19 mouse cellular contexts compared by ENCODE assay signal in genomic region chr7:73812176-73812575, GRCm38 (mm10).
"Had no signal": no experiment of that assay in that cellular context is flagged by ENCODE, and none has a peak within 500 bp of the region (broad histone marks: within the 10 kb centered on the region; RNA-seq: fewer than 3 reads in every experiment).

No protein-coding gene starts in this region.

- H3K27ac ChIP-seq: midbrain, embryonic 10.5 days; midbrain, embryonic 12.5 days; neural tube, embryonic 13.5 days; neural tube, embryonic 15.5 days had no signal

- DNase-seq: lung, adult 18-20 months; lung, embryonic 14.5 days; lung, postnatal 10 days; lung, postnatal 4 days; midbrain, embryonic 14.5 days; retina, postnatal 1 day; right cerebral cortex, adult 18-20 months; right cerebral cortex, postnatal 25 days; right cerebral cortex, postnatal 4 days; spleen, adult 18-20 months; thymus, adult 18-20 months; thymus, postnatal 14 days; thymus, postnatal 36 days had no signal

- H3K4me3 ChIP-seq: midbrain, embryonic 10.5 days; midbrain, embryonic 12.5 days; myocyte; neural tube, embryonic 13.5 days; neural tube, embryonic 15.5 days had no signal

- H3K27me3 ChIP-seq: midbrain, embryonic 12.5 days; neural tube, embryonic 15.5 days had no signal

- H3K36me3 ChIP-seq: midbrain, embryonic 10.5 days; midbrain, embryonic 12.5 days; neural tube, embryonic 13.5 days; neural tube, embryonic 15.5 days had no signal

- ATAC-seq: midbrain, embryonic 16.5 days had no signal

- H3K4me2 ChIP-seq: lung, embryonic 14.5 days; midbrain, embryonic 12.5 days; neural tube, embryonic 13.5 days; neural tube, embryonic 15.5 days had no signal

- H3K4me1 ChIP-seq: midbrain, embryonic 10.5 days; midbrain, embryonic 12.5 days; neural tube, embryonic 13.5 days had no signal

- H3K9me3 ChIP-seq: midbrain, embryonic 10.5 days; midbrain, embryonic 12.5 days; neural tube, embryonic 13.5 days; neural tube, embryonic 15.5 days had no signal

- H3K9ac ChIP-seq: lung, embryonic 14.5 days; midbrain, embryonic 12.5 days; neural tube, embryonic 13.5 days; neural tube, embryonic 15.5 days had no signal
